Mouse (Mus musculus): ENCODE data around the gene Ppfia3.
A peak's percentile ranks its signal among the peaks of the same experiment; 100 is the strongest.
"Not testable (repeated sequence)": the region's sequence is repeated elsewhere in the genome, so short reads cannot be mapped to it uniquely, and the experiment has no call there.

Ppfia3 gene

GRCm38 (mm10) chr7:45386077-45386476 lies 19.3 kb upstream of the Ppfia3 start:
- no peak for DNase-seq (ENCODE audit: low read depth, low spot score)

- no peak for DNase-seq (ENCODE audit: low read depth, low spot score)
These were observed 9.2 kb upstream of the Ppfia3 start for GRCm38 (mm10) chr7:45376057-45376456.

- DNase-seq (ENCODE audit: low read depth, low spot score), result no peak
These were observed 7.8 kb upstream of the Ppfia3 start for GRCm38 (mm10) chr7:45374620-45375019.

- no peak for DNase-seq (ENCODE audit: low read depth, low spot score)
These were observed 5.6 kb upstream of the Ppfia3 start for GRCm38 (mm10) chr7:45372371-45372770.

- no peak for DNase-seq (ENCODE audit: low read depth, low spot score)
These were observed 3.9 kb upstream of the Ppfia3 start, which contains the start of gene Lin7b for GRCm38 (mm10) chr7:45370475-45371311. Gene Lin7b (minus strand): TSS chr7:45370583.

- DNase-seq (ENCODE audit: low read depth, low spot score), result no peak
These were observed 3.1 kb upstream of the Ppfia3 start for GRCm38 (mm10) chr7:45369836-45370474.

- DNase-seq (ENCODE audit: low read depth, low spot score), result no peak
These were observed 2.4 kb upstream of the Ppfia3 start for GRCm38 (mm10) chr7:45369022-45369745.

GRCm38 (mm10) chr7:45368178-45368577 lies 1.4 kb upstream of the Ppfia3 start:
- DNase-seq (ENCODE audit: low read depth, low spot score), result no peak

- peak; percentile 93 for DNase-seq (ENCODE audit: low read depth, low spot score)
These were observed 431 bp upstream of the Ppfia3 start for GRCm38 (mm10) chr7:45367020-45367880.

- DNase-seq (ENCODE audit: low read depth, low spot score), result no peak
These were observed 822 bp downstream of the Ppfia3 start for GRCm38 (mm10) chr7:45365742-45366651.

GRCm38 (mm10) chr7:45363983-45364382 lies 2.8 kb downstream of the Ppfia3 start:
- no peak for DNase-seq (ENCODE audit: low read depth, low spot score)

GRCm38 (mm10) chr7:45362801-45363200 lies 4.0 kb downstream of the Ppfia3 start:
- no peak for DNase-seq (ENCODE audit: low read depth, low spot score)

GRCm38 (mm10) chr7:45361243-45361804 lies 5.5 kb downstream of the Ppfia3 start:
- peak; percentile 56 for DNase-seq (ENCODE audit: low read depth, low spot score)

GRCm38 (mm10) chr7:45360404-45361125 lies 6.3 kb downstream of the Ppfia3 start:
- no peak for DNase-seq (ENCODE audit: low read depth, low spot score)

GRCm38 (mm10) chr7:45359081-45359480 lies 7.7 kb downstream of the Ppfia3 start:
- DNase-seq (ENCODE audit: low read depth, low spot score), result not testable (repeated sequence)

GRCm38 (mm10) chr7:45356087-45356486 lies 10.7 kb downstream of the Ppfia3 start:
- DNase-seq (ENCODE audit: low read depth, low spot score), result no peak

GRCm38 (mm10) chr7:45355318-45356020 lies 11.3 kb downstream of the Ppfia3 start:
- DNase-seq (ENCODE audit: low read depth, low spot score), result no peak

GRCm38 (mm10) chr7:45353041-45353440 lies 13.8 kb downstream of the Ppfia3 start:
- no peak for DNase-seq (ENCODE audit: low read depth, low spot score)

- DNase-seq (ENCODE audit: low read depth, low spot score), result no peak
These were observed 19.9 kb downstream of the Ppfia3 start for GRCm38 (mm10) chr7:45346905-45347304.
